Mouse (Mus musculus): Measurements from ENCODE around the gene 4930412O13Rik. TPM values are rescaled to one million over a fixed set of nuclear protein-coding genes. Genes with fewer than 3 reads are reported as not detected.
A peak's percentile ranks its signal among the peaks of the same experiment; 100 is the strongest.

Gene 4930412O13Rik
- polyA plus RNA-seq, 1 experiment from 2014 or later, result not detected

GRCm38 (mm10) chr2:9890906-9891305 lies 9.9 kb downstream of the 4930412O13Rik start:
- Histone ChIP-seq H3K27ac (ENCODE audit: low read length) (no peak overlapping the region), H3K9ac (ENCODE audit: low read length) (no peak overlapping the region)
- 3% methylated on average over 5 of the region's 5 CpGs for WGBS

GRCm38 (mm10) chr2:9892541-9892940 lies 11.5 kb downstream of the 4930412O13Rik start:
- no peaks in the 10 kb centered on the region for H3K9me3 ChIP-seq (ENCODE audit: control insufficient read depth, low read length)
- H3K27ac ChIP-seq (ENCODE audit: low read length), result no peak overlapping the region
- H3K4me2 ChIP-seq (ENCODE audit: low read depth, low read length), result no peak overlapping the region
- H3K9ac ChIP-seq (ENCODE audit: low read length), result no peak overlapping the region
- no peak for ATAC-seq (ENCODE audit: low read depth)
- H3K27me3 ChIP-seq (ENCODE audit: control insufficient read depth, insufficient read depth, low read depth, low read length), result peaks cover 82% of the 10 kb centered on the region
- no peaks in the 10 kb centered on the region for H3K36me3 ChIP-seq (ENCODE audit: control insufficient read depth, insufficient read depth, low read length)
- 6% methylated on average over 7 of the region's 7 CpGs for WGBS
- H3K4me3 ChIP-seq (ENCODE audit: low read length), result no peak overlapping the region
- H3K4me1 ChIP-seq (replicated peaks; ENCODE audit: control insufficient read depth, insufficient read depth, low read length), result no peaks in the 10 kb centered on the region

More at GRCm38 (mm10) chr2:9890906-9891305, 9.9 kb downstream of the 4930412O13Rik start:
- Histone ChIP-seq H3K27me3 (ENCODE audit: control insufficient read depth, insufficient read depth, low read depth, low read length) (peaks cover 84% of the 10 kb centered on the region), H3K9me3 (ENCODE audit: control insufficient read depth, low read length) (no peaks in the 10 kb centered on the region), H3K4me3 (ENCODE audit: low read length) (no peak overlapping the region), H3K36me3 (ENCODE audit: control insufficient read depth, insufficient read depth, low read length) (no peaks in the 10 kb centered on the region), H3K4me1 (replicated peaks; ENCODE audit: control insufficient read depth, insufficient read depth, low read length) (no peaks in the 10 kb centered on the region), H3K4me2 (ENCODE audit: low read depth, low read length) (no peak overlapping the region)
- no peak for ATAC-seq (ENCODE audit: low read depth)

- no peak overlapping the region for H3K27ac ChIP-seq (ENCODE audit: low read length)
- H3K27me3 ChIP-seq (ENCODE audit: control insufficient read depth, insufficient read depth, low read depth, low read length), result peaks cover 85% of the 10 kb centered on the region
- H3K9ac ChIP-seq (ENCODE audit: low read length), result no peak overlapping the region
- no peaks in the 10 kb centered on the region for H3K36me3 ChIP-seq (ENCODE audit: control insufficient read depth, insufficient read depth, low read length)
- H3K4me2 ChIP-seq (ENCODE audit: low read depth, low read length), result no peak overlapping the region
- no peaks in the 10 kb centered on the region for H3K9me3 ChIP-seq (ENCODE audit: control insufficient read depth, low read length)
- no peak for ATAC-seq (ENCODE audit: low read depth)
- no peaks in the 10 kb centered on the region for H3K4me1 ChIP-seq (replicated peaks; ENCODE audit: control insufficient read depth, insufficient read depth, low read length)
- WGBS, result 7% methylated on average over 6 of the region's 6 CpGs
- no peak overlapping the region for H3K4me3 ChIP-seq (ENCODE audit: low read length)
These were observed 12.4 kb downstream of the 4930412O13Rik start for GRCm38 (mm10) chr2:9893272-9893953.

GRCm38 (mm10) chr2:9894836-9895593 lies 14.0 kb downstream of the 4930412O13Rik start:
- H3K4me2 ChIP-seq (ENCODE audit: low read depth, low read length), result no peak overlapping the region
- 2% methylated on average over 19 of the region's 19 CpGs for WGBS

GRCm38 (mm10) chr2:9896097-9896770 lies 15.2 kb downstream of the 4930412O13Rik start:
- no peaks in the 10 kb centered on the region for H3K4me1 ChIP-seq (replicated peaks; ENCODE audit: control insufficient read depth, insufficient read depth, low read length)
- no peak overlapping the region for H3K27ac ChIP-seq (ENCODE audit: low read length)
- no peak overlapping the region for H3K4me3 ChIP-seq (ENCODE audit: low read length)
- no peaks in the 10 kb centered on the region for H3K36me3 ChIP-seq (ENCODE audit: control insufficient read depth, insufficient read depth, low read length)
- 1% methylated on average over 22 of the region's 22 CpGs for WGBS
- no peak overlapping the region for H3K9ac ChIP-seq (ENCODE audit: low read length)
- H3K9me3 ChIP-seq (ENCODE audit: control insufficient read depth, low read length), result no peaks in the 10 kb centered on the region
- ATAC-seq (ENCODE audit: low read depth), result no peak
- no peak overlapping the region for H3K4me2 ChIP-seq (ENCODE audit: low read depth, low read length)
- H3K27me3 ChIP-seq (ENCODE audit: control insufficient read depth, insufficient read depth, low read depth, low read length), result peaks cover 62% of the 10 kb centered on the region

More at GRCm38 (mm10) chr2:9894836-9895593, 14.0 kb downstream of the 4930412O13Rik start:
- no peak for ATAC-seq (ENCODE audit: low read depth)
- Histone ChIP-seq H3K36me3 (ENCODE audit: control insufficient read depth, insufficient read depth, low read length) (no peaks in the 10 kb centered on the region), H3K27ac (ENCODE audit: low read length) (no peak overlapping the region), H3K4me3 (ENCODE audit: low read length) (no peak overlapping the region), H3K9ac (ENCODE audit: low read length) (no peak overlapping the region), H3K9me3 (ENCODE audit: control insufficient read depth, low read length) (no peaks in the 10 kb centered on the region), H3K27me3 (ENCODE audit: control insufficient read depth, insufficient read depth, low read depth, low read length) (peaks cover 71% of the 10 kb centered on the region), H3K4me1 (replicated peaks; ENCODE audit: control insufficient read depth, insufficient read depth, low read length) (no peaks in the 10 kb centered on the region)

GRCm38 (mm10) chr2:9897846-9898245 lies 16.8 kb downstream of the 4930412O13Rik start:
- no peaks in the 10 kb centered on the region for H3K9me3 ChIP-seq (ENCODE audit: control insufficient read depth, low read length)
- peaks cover 53% of the 10 kb centered on the region for H3K27me3 ChIP-seq (ENCODE audit: control insufficient read depth, insufficient read depth, low read depth, low read length)
- no peak overlapping the region for H3K4me2 ChIP-seq (ENCODE audit: low read depth, low read length)
- H3K27ac ChIP-seq (ENCODE audit: low read length), result no peak overlapping the region
- H3K4me3 ChIP-seq (ENCODE audit: low read length), result no peak overlapping the region
- H3K36me3 ChIP-seq (ENCODE audit: control insufficient read depth, insufficient read depth, low read length), result no peaks in the 10 kb centered on the region
- 11% methylated on average over 8 of the region's 8 CpGs for WGBS
- ATAC-seq (ENCODE audit: low read depth), result no peak
- no peak overlapping the region for H3K9ac ChIP-seq (ENCODE audit: low read length)
- no peaks in the 10 kb centered on the region for H3K4me1 ChIP-seq (replicated peaks; ENCODE audit: control insufficient read depth, insufficient read depth, low read length)

- WGBS, result 45% methylated on average over 14 of the region's 14 CpGs
These were observed 23.0 kb downstream of the 4930412O13Rik start for GRCm38 (mm10) chr2:9903854-9904560.

GRCm38 (mm10) chr2:9905995-9906394 lies 24.9 kb downstream of the 4930412O13Rik start:
- H3K9ac ChIP-seq (ENCODE audit: low read length), result no peak overlapping the region
- 5% methylated on average over 11 of the region's 11 CpGs for WGBS
- H3K9me3 ChIP-seq (ENCODE audit: control insufficient read depth, low read length), result no peaks in the 10 kb centered on the region
- no peak overlapping the region for H3K27ac ChIP-seq (ENCODE audit: low read length)
- H3K4me1 ChIP-seq (replicated peaks; ENCODE audit: control insufficient read depth, insufficient read depth, low read length), result no peaks in the 10 kb centered on the region
- H3K4me2 ChIP-seq (ENCODE audit: low read depth, low read length), result peak overlapping the region; percentile 43
- H3K36me3 ChIP-seq (ENCODE audit: control insufficient read depth, insufficient read depth, low read length), result no peaks in the 10 kb centered on the region
- H3K27me3 ChIP-seq (ENCODE audit: control insufficient read depth, insufficient read depth, low read depth, low read length), result no peaks in the 10 kb centered on the region
- no peak for ATAC-seq (ENCODE audit: low read depth)
- peak overlapping the region; percentile 19 for H3K4me3 ChIP-seq (ENCODE audit: low read length)

More at GRCm38 (mm10) chr2:9903854-9904560, 23.0 kb downstream of the 4930412O13Rik start:
- Histone ChIP-seq H3K9ac (ENCODE audit: low read length) (no peak overlapping the region), H3K27ac (ENCODE audit: low read length) (no peak overlapping the region), H3K4me3 (ENCODE audit: low read length) (no peak overlapping the region), H3K9me3 (ENCODE audit: control insufficient read depth, low read length) (no peaks in the 10 kb centered on the region), H3K4me1 (replicated peaks; ENCODE audit: control insufficient read depth, insufficient read depth, low read length) (no peaks in the 10 kb centered on the region), H3K27me3 (ENCODE audit: control insufficient read depth, insufficient read depth, low read depth, low read length) (no peaks in the 10 kb centered on the region), H3K4me2 (ENCODE audit: low read depth, low read length) (no peak overlapping the region), H3K36me3 (ENCODE audit: control insufficient read depth, insufficient read depth, low read length) (no peaks in the 10 kb centered on the region)
- no peak for ATAC-seq (ENCODE audit: low read depth)
